Mouse (Mus musculus) c-Kit-positive CD71-positive TER-119-negative erythroid progenitor cells, embryonic 14.5 days (primary cell): ENCODE results near the gene Phf24.
A peak's percentile ranks its signal among the peaks of the same experiment; 100 is the strongest.

Experiments used
- DNase-seq: peaks from one replicate; pipeline ENCODE4 v3.0.0-alpha.2; 2013; ENCODE audit warnings: low read depth

Phf24 gene

DNA sequence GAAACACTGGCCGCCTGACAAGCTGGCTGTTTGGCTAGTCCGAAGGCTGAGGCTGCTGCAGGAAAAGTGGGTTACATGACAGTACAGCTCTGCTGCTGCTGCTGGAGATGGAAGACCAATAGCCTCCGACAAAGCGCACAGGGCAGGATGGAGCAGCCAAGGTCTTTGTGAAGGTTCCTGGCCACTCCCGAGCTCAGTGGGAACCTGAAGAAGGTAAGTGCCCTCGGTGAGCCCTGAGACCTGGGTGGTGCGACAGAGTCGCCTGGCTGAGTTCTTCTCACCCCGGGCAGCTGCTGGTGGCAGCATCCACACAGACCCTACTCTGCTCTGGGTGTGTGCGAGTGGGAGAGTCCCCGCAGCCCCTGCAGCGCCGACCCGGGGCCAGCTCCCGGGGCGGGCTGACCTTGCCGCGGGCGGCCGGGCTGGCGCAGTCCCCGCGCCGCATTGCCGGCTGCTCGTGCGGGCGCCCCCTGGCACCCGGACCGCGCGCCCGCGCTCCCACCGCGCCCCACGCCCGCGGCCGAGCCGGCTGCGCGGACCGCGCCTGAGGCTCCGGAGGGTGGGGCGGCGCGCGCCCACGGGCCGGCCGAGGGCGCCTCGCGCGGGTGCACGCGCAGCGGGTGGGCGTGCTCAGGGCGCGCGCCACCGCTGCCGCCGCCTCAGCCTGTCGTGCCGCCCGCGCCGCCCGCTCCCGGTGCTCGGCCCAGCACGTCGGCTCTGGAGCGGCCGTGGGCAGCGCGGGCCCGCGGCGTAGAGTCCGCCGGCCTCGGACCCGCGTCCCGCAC, at the start of gene Phf24:
Gene Phf24 (plus strand): TSS at position 44 of the 785 bp plus-strand sequence.
- no peak for DNase-seq

- DNase-seq = no peak
These were observed 49.1 kb upstream of the Phf24 start for GRCm38 (mm10) chr4:42867390-42867789.

DNA sequence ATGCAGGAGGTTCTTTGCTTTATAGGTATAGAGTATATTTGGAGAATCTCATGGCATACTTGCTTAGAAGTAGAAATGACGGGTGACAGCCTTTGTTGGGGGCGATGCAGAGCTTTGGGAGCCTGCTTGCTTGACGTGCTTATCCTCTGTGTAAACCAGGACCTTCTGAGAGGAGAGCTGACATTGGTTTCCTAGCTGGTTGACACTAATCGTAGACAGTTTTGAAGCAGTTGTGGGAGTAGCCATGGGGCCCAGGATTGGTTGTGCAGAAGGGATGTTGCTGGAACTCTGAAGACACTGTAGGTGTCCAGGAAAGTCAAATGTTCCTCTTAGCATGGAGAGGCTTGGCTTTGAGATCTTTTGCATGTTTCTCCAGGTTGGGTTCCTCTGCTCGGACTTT, 48.3 kb upstream of the Phf24 start:
- DNase-seq = no peak

DNA sequence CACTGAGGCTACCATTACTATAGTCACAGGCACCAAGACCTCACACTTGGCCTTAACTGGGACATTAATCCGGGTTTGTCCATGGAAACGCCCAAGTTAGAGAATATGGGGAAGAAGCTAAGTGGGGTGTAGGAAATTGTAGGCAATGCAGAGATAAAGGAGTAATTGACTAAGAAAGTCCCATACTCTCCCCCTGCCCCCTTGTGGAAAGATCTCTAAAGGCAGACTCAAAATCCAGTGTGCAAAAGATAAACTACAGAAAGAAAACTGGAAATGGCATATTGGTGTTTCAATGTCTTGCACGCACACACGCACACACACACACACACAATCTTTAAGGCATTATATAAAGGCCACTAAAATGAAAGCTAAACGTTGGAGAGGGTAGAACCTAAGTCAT, 45.7 kb upstream of the Phf24 start:
- no peak for DNase-seq

- no peak for DNase-seq
These were observed 44.3 kb upstream of the Phf24 start for GRCm38 (mm10) chr4:42872151-42872550.

GRCm38 (mm10) chr4:42872746-42873435, 43.6 kb upstream of the Phf24 start:
- no peak for DNase-seq

GRCm38 (mm10) chr4:42874134-42874533, 42.3 kb upstream of the Phf24 start, which contains the start of gene Fam205c:
Gene Fam205c, minus strand, starts transcription at chr4:42874234.
- no peak for DNase-seq

GRCm38 (mm10) chr4:42876586-42877291, 39.7 kb upstream of the Phf24 start:
- peak; percentile 36 for DNase-seq

DNA sequence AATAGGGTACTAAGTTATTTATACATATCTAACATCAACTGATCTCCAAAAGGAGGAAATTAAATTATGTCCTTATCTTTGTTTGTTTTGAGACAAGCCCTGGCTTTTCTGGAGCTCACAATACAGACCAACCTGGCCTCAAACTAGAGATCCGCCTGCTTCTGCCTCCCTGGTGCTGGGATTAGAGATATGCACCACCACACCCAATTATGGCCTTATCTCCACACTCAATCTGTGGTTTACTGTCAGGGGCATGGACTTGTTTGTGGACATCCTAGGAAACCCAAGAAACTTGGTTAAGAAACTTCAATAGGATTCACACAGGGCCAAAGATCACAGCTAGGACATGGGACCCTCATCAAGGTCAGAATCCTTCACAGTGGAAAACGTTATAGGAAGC, 38.8 kb upstream of the Phf24 start:
- no peak for DNase-seq

DNA sequence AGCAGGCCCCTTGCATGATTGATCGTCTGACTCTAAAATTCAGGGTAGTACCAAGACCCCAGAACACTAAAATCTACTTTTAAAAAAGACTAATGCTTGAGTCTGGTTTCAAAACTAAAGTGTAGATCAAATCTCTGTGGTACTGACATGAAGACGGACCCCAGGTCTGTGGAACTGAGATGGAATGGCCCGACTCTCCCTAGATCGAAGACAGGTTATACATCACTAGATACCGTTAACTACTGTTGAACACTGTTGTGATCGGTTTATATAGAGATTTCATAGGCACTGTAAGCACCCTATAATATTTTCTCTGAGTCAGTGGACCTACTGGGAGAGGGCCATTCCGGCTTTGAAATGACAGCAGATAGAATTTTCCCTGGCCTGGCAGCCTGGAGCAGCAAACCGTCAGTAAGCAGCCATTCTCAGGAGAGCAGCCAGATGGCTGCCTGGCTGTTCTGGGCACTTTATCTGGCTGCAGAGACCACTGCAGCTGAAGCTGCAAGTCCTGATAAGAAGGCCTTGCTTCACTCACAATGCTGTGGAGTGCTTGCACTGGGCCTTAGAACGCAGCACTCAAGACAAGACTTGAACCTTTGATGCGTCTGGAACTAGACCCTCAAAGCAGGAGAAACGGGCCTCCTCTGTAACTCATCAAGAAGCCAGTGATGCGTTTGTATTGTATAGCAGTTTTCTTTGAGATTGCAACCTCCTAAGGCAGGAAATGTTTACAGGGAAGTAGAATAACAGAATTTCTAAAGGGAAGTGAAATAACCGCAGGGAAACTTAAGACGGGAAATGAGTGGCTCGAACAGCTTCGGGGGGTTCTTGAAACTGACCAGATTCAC, 36.4 kb upstream of the Phf24 start:
- DNase-seq = peak; percentile 53

GRCm38 (mm10) chr4:42880677-42880948, 35.8 kb upstream of the Phf24 start:
- no peak for DNase-seq

GRCm38 (mm10) chr4:42886926-42887325, 29.5 kb upstream of the Phf24 start:
- DNase-seq = no peak

GRCm38 (mm10) chr4:42888806-42889205, 27.7 kb upstream of the Phf24 start:
- no peak for DNase-seq

DNA sequence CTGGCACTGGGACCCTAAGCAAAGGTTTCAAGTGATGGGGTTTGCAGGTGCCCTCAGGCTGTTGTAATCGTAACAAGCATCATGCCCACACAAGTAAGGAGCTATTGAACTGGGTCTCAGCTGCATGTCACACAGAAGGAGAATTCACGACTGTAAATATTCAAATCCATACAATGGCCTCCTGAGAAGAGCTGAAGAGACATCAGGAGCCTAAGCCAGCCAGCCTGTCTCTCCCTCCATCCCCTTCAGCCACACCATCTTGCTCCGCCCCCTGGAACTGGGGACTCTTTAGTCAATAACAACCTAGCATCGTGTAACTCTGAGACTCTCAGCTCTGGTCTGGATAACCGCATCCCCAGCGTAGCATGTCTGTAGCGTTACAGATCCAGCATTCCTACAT, 25.3 kb upstream of the Phf24 start:
- DNase-seq = no peak

DNA sequence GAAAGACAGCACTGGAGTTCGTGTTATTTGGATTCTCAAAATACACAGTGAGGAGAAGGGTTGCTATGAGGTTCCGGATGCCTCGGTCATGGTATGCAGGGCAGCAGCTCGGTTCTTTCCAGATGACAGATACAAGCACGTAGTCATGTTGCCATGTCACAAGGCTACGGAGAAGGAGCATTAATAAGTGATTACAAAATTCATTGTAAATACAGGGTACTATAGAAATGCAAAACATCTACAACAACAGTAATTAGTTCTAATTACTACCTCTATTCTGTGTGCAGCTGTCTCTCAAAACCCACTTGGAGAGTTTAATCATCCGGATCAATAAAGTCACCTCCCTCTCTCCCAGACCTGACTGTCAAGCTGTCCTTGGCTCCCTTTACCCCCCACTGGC, 21.3 kb upstream of the Phf24 start:
- no peak for DNase-seq

DNA sequence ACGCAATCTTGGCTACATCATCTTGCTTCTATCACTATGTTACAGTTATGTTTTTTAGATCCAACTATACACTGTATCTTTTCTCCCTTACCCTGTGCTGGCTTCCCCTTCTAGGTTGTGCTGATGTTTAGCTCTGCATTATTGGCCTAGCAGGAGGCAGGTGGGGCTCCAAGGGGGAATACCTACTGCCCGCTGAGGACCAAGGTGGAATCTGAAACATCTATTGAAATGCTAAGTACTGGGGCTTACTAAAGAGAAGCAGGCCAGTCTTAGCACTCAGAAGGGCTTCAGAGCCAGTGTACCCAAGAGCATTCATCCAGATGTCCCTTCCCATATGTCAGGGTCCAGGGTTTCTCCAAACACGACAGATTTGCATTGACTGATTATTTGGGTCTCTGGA, 17.5 kb upstream of the Phf24 start:
- DNase-seq = no peak

GRCm38 (mm10) chr4:42900878-42901277, 15.6 kb upstream of the Phf24 start:
- no peak for DNase-seq

- DNase-seq = peak; percentile 16
These were observed 14.3 kb upstream of the Phf24 start for GRCm38 (mm10) chr4:42902174-42902573.

- no peak for DNase-seq
These were observed 13.7 kb upstream of the Phf24 start for GRCm38 (mm10) chr4:42902730-42903129.

- DNase-seq = no peak
These were observed 12.5 kb upstream of the Phf24 start for GRCm38 (mm10) chr4:42903942-42904341.

DNA sequence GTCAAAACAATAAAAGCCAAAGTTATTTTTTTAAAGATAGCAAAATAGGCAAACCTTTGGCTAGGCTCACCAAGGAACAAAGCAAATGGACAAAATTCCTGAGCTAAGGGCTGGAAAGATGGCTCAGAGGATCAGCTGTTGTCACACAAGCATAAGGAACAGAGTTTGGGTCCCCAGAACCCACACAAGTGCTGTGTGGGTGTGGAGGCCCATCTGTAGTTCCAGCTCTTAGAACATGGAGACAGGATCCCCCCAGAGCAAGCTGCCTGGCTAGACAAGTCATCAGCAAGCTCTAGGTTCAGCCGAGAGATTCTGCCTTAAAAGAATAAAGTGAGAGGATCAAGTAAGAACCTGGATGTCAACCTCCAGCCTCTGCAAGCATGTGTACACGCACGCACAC, 11.9 kb upstream of the Phf24 start:
- no peak for DNase-seq

- no peak for DNase-seq
These were observed 11.5 kb upstream of the Phf24 start for GRCm38 (mm10) chr4:42904966-42905365.
